Mouse (Mus musculus) neural tube, embryonic 13.5 days (tissue): Measurements from ENCODE around the gene Pgap2. TPM values are rescaled to one million over a fixed set of nuclear protein-coding genes. Genes with fewer than 3 reads are reported as not detected.

ENCODE experiments used
- ATAC-seq: fragments of 200-750 bp; cut with Nextera tagmentation; 2 replicates; pipeline ENCODE4 v1.8.0; 2017; ENCODE audit warnings: low read depth, mild to moderate bottlenecking, moderate TSS enrichment, moderate library complexity
- H3K27ac ChIP-seq: fragments of 300-500 bp; sonication (generic); replicated peaks from 2 replicates; pipeline ENCODE4 v1.5.1; 2015; ENCODE audit warnings: moderate library complexity, mild to moderate bottlenecking, inconsistent platforms
- H3K27me3 ChIP-seq: fragments of 300-500 bp; sonication (generic); 2 replicates; pipeline ENCODE4 v1.6.1; 2015; ENCODE audit warnings: mild to moderate bottlenecking, inconsistent platforms
- H3K36me3 ChIP-seq: fragments of 300-500 bp; sonication (generic); 2 replicates; pipeline ENCODE4 v1.6.1; 2015; ENCODE audit warnings: mild to moderate bottlenecking, inconsistent platforms
- H3K4me1 ChIP-seq: fragments of 300-500 bp; sonication (generic); replicated peaks from 2 replicates; pipeline ENCODE4 v1.6.1; 2015; ENCODE audit warnings: inconsistent platforms
- H3K4me2 ChIP-seq: fragments of 300-500 bp; sonication (generic); 2 replicates; pipeline ENCODE4 v1.6.1; 2015; ENCODE audit warnings: inconsistent platforms, mild to moderate bottlenecking, moderate library complexity
- H3K4me3 ChIP-seq: fragments of 300-500 bp; sonication (generic); 2 replicates; pipeline ENCODE4 v1.5.1; 2015; ENCODE audit warnings: mild to moderate bottlenecking, inconsistent platforms
- H3K9ac ChIP-seq: fragments of 300-500 bp; sonication (generic); 2 replicates; pipeline ENCODE4 v1.6.1; 2015; ENCODE audit warnings: moderate library complexity, mild to moderate bottlenecking, inconsistent platforms
- H3K9me3 ChIP-seq: fragments of 300-500 bp; sonication (generic); 2 replicates; pipeline ENCODE4 v1.6.1; 2016; ENCODE audit warnings: inconsistent platforms
- WGBS: fragments of 180-500 bp; shearing (Covaris S2); methylation state at CpG from one replicate; pipeline ENCODE4 v1.1.7; 2015; 5-methylcytosine and 5-hydroxymethylcytosine counted together
- polyA plus RNA-seq: library from polyadenylated mRNA; unstranded; fragments of >200 nt; fragmentation: Nextera tagmentation; extraction: Ambion mirVana; gene quantifications from 2 replicates; pipeline ENCODE4 v1.2.1, GENCODE M21; 2015

Gene Pgap2
- polyA plus RNA-seq, 1 experiment from 2014 or later = 47.5 TPM

GRCm38 (mm10) chr7:102243870-102244269 is 33.9 kb downstream of the Pgap2 start:
- Histone ChIP-seq H3K9ac (no peak overlapping the region), H3K9me3 (no peaks in the 10 kb centered on the region), H3K27ac (no peak overlapping the region), H3K4me2 (no peak overlapping the region), H3K4me3 (no peak overlapping the region), H3K36me3 (peaks cover 22% of the 10 kb centered on the region), H3K27me3 (no peaks in the 10 kb centered on the region), H3K4me1 (peaks cover 45% of the 10 kb centered on the region)
- 100% methylated on average over 2 of the region's 2 CpGs for WGBS
- no peak for ATAC-seq

- Histone ChIP-seq H3K36me3 (peaks cover 13% of the 10 kb centered on the region), H3K4me2 (no peak overlapping the region), H3K4me3 (no peak overlapping the region), H3K4me1 (peaks cover 52% of the 10 kb centered on the region), H3K27me3 (no peaks in the 10 kb centered on the region), H3K9me3 (no peaks in the 10 kb centered on the region), H3K27ac (peak overlapping the region; percentile 28; the same call in 1 of the 2 replicates), H3K9ac (no peak overlapping the region)
- no peak for ATAC-seq
- WGBS = 90% methylated on average over 3 of the region's 3 CpGs
Observed at GRCm38 (mm10) chr7:102244782-102245535, 35.0 kb downstream of the Pgap2 start.

- H3K36me3 ChIP-seq = peaks cover 5% of the 10 kb centered on the region
- H3K27ac ChIP-seq = peak overlapping the region; percentile 28; the same call in 1 of the 2 replicates
- no peak overlapping the region for H3K4me2 ChIP-seq
- 13% methylated on average over 1 of the region's 1 CpGs for WGBS
- no peak for ATAC-seq
- H3K27me3 ChIP-seq = no peaks in the 10 kb centered on the region
- H3K4me3 ChIP-seq = no peak overlapping the region
- H3K9ac ChIP-seq = no peak overlapping the region
- H3K9me3 ChIP-seq = no peaks in the 10 kb centered on the region
- peaks cover 54% of the 10 kb centered on the region for H3K4me1 ChIP-seq
Observed at GRCm38 (mm10) chr7:102245775-102246174, 35.8 kb downstream of the Pgap2 start.

GRCm38 (mm10) chr7:102246265-102246664 is 36.3 kb downstream of the Pgap2 start:
- ATAC-seq = no peak
- H3K27ac ChIP-seq = no peak overlapping the region
- WGBS = 74% methylated on average over 6 of the region's 6 CpGs
- H3K9ac ChIP-seq = no peak overlapping the region
- H3K4me3 ChIP-seq = no peak overlapping the region
- no peaks in the 10 kb centered on the region for H3K27me3 ChIP-seq
- H3K4me2 ChIP-seq = no peak overlapping the region
- no peaks in the 10 kb centered on the region for H3K9me3 ChIP-seq
- peaks cover 59% of the 10 kb centered on the region for H3K4me1 ChIP-seq
- peaks cover under 1% of the 10 kb centered on the region; the same call in 1 of the 2 replicates for H3K36me3 ChIP-seq

GRCm38 (mm10) chr7:102246956-102247797 is 37.2 kb downstream of the Pgap2 start:
- H3K9me3 ChIP-seq = no peaks in the 10 kb centered on the region
- H3K4me2 ChIP-seq = peak overlapping the region; percentile 92; the same call in 1 of the 2 replicates
- 63% methylated on average over 12 of the region's 12 CpGs for WGBS
- no peak for ATAC-seq
- 0 out of 2 replicates have a peak overlapping the region, but pooled peaks have one; percentile 22 for H3K9ac ChIP-seq
- H3K27ac ChIP-seq = 0 out of 2 replicates have a peak overlapping the region, but pooled peaks have one; percentile 5
- no peaks in the 10 kb centered on the region; the same call in 1 of the 2 replicates for H3K36me3 ChIP-seq
- no peak overlapping the region for H3K4me3 ChIP-seq
- peaks cover 61% of the 10 kb centered on the region for H3K4me1 ChIP-seq
- no peaks in the 10 kb centered on the region for H3K27me3 ChIP-seq

GRCm38 (mm10) chr7:102248691-102249404 is 38.8 kb downstream of the Pgap2 start:
- Histone ChIP-seq H3K4me3 (peak overlapping the region; percentile 75), H3K36me3 (no peaks in the 10 kb centered on the region), H3K9me3 (no peaks in the 10 kb centered on the region), H3K27me3 (no peaks in the 10 kb centered on the region), H3K27ac (0 out of 2 replicates have a peak overlapping the region, but pooled peaks have one; percentile 88), H3K9ac (peak overlapping the region; percentile 87), H3K4me1 (peaks cover 61% of the 10 kb centered on the region), H3K4me2 (peak overlapping the region; percentile 92)
- 34% methylated on average over 16 of the region's 16 CpGs for WGBS
- ATAC-seq = no peak

- under 1% methylated on average over 23 of the region's 23 CpGs for WGBS
- peaks cover 59% of the 10 kb centered on the region for H3K4me1 ChIP-seq
- H3K9me3 ChIP-seq = no peaks in the 10 kb centered on the region
- peak overlapping the region; percentile 92 for H3K4me2 ChIP-seq
- no peaks in the 10 kb centered on the region for H3K27me3 ChIP-seq
- peak overlapping the region; percentile 75 for H3K4me3 ChIP-seq
- peak; percentile 29 for ATAC-seq
- no peaks in the 10 kb centered on the region for H3K36me3 ChIP-seq
- H3K9ac ChIP-seq = peak overlapping the region; percentile 87
- H3K27ac ChIP-seq = peak overlapping the region; percentile 88
Observed at GRCm38 (mm10) chr7:102249531-102249895, 39.5 kb downstream of the Pgap2 start.

GRCm38 (mm10) chr7:102249896-102250630 is 40.1 kb downstream of the Pgap2 start:
- peaks cover 54% of the 10 kb centered on the region for H3K4me1 ChIP-seq
- peak; percentile 84 for ATAC-seq
- peak overlapping the region; percentile 75 for H3K4me3 ChIP-seq
- H3K4me2 ChIP-seq = peak overlapping the region; percentile 92
- WGBS = 1% methylated on average over 34 of the region's 49 CpGs
- no peaks in the 10 kb centered on the region for H3K9me3 ChIP-seq
- peak overlapping the region; percentile 88 for H3K27ac ChIP-seq
- peak overlapping the region; percentile 87 for H3K9ac ChIP-seq
- H3K36me3 ChIP-seq = no peaks in the 10 kb centered on the region
- H3K27me3 ChIP-seq = no peaks in the 10 kb centered on the region

GRCm38 (mm10) chr7:102250631-102251214 is 40.7 kb downstream of the Pgap2 start:
- Histone ChIP-seq H3K27me3 (no peaks in the 10 kb centered on the region), H3K4me3 (peak overlapping the region; percentile 75), H3K4me1 (peaks cover 48% of the 10 kb centered on the region), H3K4me2 (peak overlapping the region; percentile 92), H3K36me3 (no peaks in the 10 kb centered on the region), H3K9me3 (no peaks in the 10 kb centered on the region), H3K9ac (peak overlapping the region; percentile 87), H3K27ac (peak overlapping the region; percentile 88)
- under 1% methylated on average over 33 of the region's 33 CpGs for WGBS
- ATAC-seq = peak; percentile 80

GRCm38 (mm10) chr7:102253631-102254030 is 43.6 kb downstream of the Pgap2 start:
- ATAC-seq = no peak
- Histone ChIP-seq H3K9ac (no peak overlapping the region), H3K27me3 (no peaks in the 10 kb centered on the region), H3K4me2 (no peak overlapping the region), H3K9me3 (no peaks in the 10 kb centered on the region), H3K36me3 (no peaks in the 10 kb centered on the region), H3K4me1 (peaks cover 19% of the 10 kb centered on the region), H3K4me3 (no peak overlapping the region), H3K27ac (no peak overlapping the region)
- 93% methylated on average over 1 of the region's 1 CpGs for WGBS

GRCm38 (mm10) chr7:102255954-102256353 is 45.9 kb downstream of the Pgap2 start, which contains the start of gene Rhog:
TSS of gene Rhog (minus strand) at chr7:102256054.
- ATAC-seq = no peak
- peaks cover 5% of the 10 kb centered on the region for H3K4me1 ChIP-seq
- WGBS = 84% methylated on average over 3 of the region's 3 CpGs

More at GRCm38 (mm10) chr7:102255954-102256353, 45.9 kb downstream of the Pgap2 start, which contains the start of gene Rhog:
- Histone ChIP-seq H3K9ac (no peak within 1 kb of the TSS), H3K4me2 (no peak within 1 kb of the TSS), H3K27ac (no peak within 1 kb of the TSS), H3K4me3 (no peak within 1 kb of the TSS), H3K9me3 (no peaks in the 10 kb centered on the region), H3K36me3 (no peaks in the 10 kb centered on the region), H3K27me3 (no peaks in the 10 kb centered on the region)
